Mouse (Mus musculus) heart, embryonic 10.5 days (tissue): ENCODE measurements around the gene Zfhx3. TPM values are rescaled to one million over a fixed set of nuclear protein-coding genes. Genes with fewer than 3 reads are reported as not detected.

Experiments used
- DNase-seq: peaks from one replicate; pipeline ENCODE4 v3.0.0-alpha.2; 2017; ENCODE audit warnings: low spot score
- H3K27ac ChIP-seq: fragments of 300-500 bp; sonication (generic); 2 replicates; pipeline ENCODE4 v1.5.1; 2016; ENCODE audit warnings: mild to moderate bottlenecking
- H3K27me3 ChIP-seq: fragments of 300-500 bp; sonication (generic); 2 replicates; pipeline ENCODE4 v1.6.1; 2016; ENCODE audit warnings: mild to moderate bottlenecking; ENCODE audit not compliant: poor library complexity, insufficient read depth, severe bottlenecking
- H3K36me3 ChIP-seq: fragments of 300-500 bp; sonication (generic); 2 replicates; pipeline ENCODE4 v1.6.1; 2016; ENCODE audit warnings: mild to moderate bottlenecking, moderate library complexity
- H3K4me1 ChIP-seq: fragments of 300-500 bp; sonication (generic); 2 replicates; pipeline ENCODE4 v1.6.1; 2016; ENCODE audit warnings: mild to moderate bottlenecking
- H3K4me3 ChIP-seq: fragments of 300-500 bp; sonication (generic); 2 replicates; pipeline ENCODE4 v1.5.1; 2016; ENCODE audit warnings: mild to moderate bottlenecking, moderate library complexity
- H3K9me3 ChIP-seq: fragments of 300-500 bp; sonication (generic); 2 replicates; pipeline ENCODE4 v1.6.1; 2016; ENCODE audit warnings: mild to moderate bottlenecking, moderate library complexity
- WGBS: fragments of 180-500 bp; shearing (Covaris S2); methylation state at CpG from one replicate; pipeline ENCODE4 v1.1.7; 2016; 5-methylcytosine and 5-hydroxymethylcytosine counted together
- polyA plus RNA-seq: library from polyadenylated mRNA; unstranded; fragments of >200 nt; fragmentation: Nextera tagmentation; extraction: Ambion mirVana; gene quantifications from 2 replicates; pipeline ENCODE4 v1.2.1, GENCODE M21; 2016

The Zfhx3 gene
- polyA plus RNA-seq, 1 experiment from 2014 or later = 9.7 TPM

GRCm38 (mm10) chr8:108989841-108990240 lies 1047.4 kb downstream of the Zfhx3 start:
- H3K9me3 ChIP-seq = no peaks in the 10 kb centered on the region
- H3K4me3 ChIP-seq = no peak overlapping the region
- no peaks in the 10 kb centered on the region for H3K36me3 ChIP-seq
- 0 out of 2 replicates have a peak, but pooled peaks cover 3% of the 10 kb centered on the region for H3K4me1 ChIP-seq
- no peaks in the 10 kb centered on the region for H3K27me3 ChIP-seq
- H3K27ac ChIP-seq = no peak overlapping the region
- DNase-seq = no peak
- 83% methylated on average over 5 of the region's 5 CpGs for WGBS

DNA sequence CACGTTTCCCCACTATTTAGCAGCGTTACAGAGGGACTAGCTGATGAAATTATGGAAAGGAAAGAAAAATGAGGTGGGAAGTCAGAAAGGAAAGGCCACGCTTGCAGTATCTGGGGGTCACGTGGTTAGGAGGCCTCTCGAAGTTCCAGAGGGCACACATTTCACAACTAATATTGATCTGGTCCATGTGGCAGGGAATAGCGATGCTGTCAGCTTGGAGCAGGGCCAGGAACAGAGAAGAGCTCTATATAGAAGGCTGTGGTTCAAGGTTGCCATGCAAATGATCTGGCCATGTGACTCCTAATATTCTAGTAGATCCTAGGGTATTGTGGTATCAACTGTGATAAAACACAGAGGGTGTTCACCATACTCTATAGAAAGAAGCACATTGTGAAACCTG lies 1048.1 kb downstream of the Zfhx3 start:
- Histone ChIP-seq H3K27ac (no peak overlapping the region), H3K4me3 (no peak overlapping the region), H3K4me1 (0 out of 2 replicates have a peak, but pooled peaks cover 3% of the 10 kb centered on the region), H3K9me3 (no peaks in the 10 kb centered on the region), H3K36me3 (no peaks in the 10 kb centered on the region), H3K27me3 (no peaks in the 10 kb centered on the region)
- no peak for DNase-seq
- WGBS = 77% methylated on average over 6 of the region's 6 CpGs

GRCm38 (mm10) chr8:108991395-108991794 lies 1049.0 kb downstream of the Zfhx3 start:
- H3K27me3 ChIP-seq = no peaks in the 10 kb centered on the region
- WGBS = 70% methylated on average over 5 of the region's 5 CpGs
- no peak for DNase-seq

GRCm38 (mm10) chr8:108993718-108994117 lies 1051.3 kb downstream of the Zfhx3 start:
- 72% methylated on average over 2 of the region's 2 CpGs for WGBS
- H3K27me3 ChIP-seq = no peaks in the 10 kb centered on the region
- no peaks in the 10 kb centered on the region for H3K9me3 ChIP-seq
- no peaks in the 10 kb centered on the region for H3K4me1 ChIP-seq
- no peak for DNase-seq
- no peak overlapping the region for H3K27ac ChIP-seq
- H3K4me3 ChIP-seq = no peak overlapping the region
- no peaks in the 10 kb centered on the region for H3K36me3 ChIP-seq

More at GRCm38 (mm10) chr8:108991395-108991794, 1049.0 kb downstream of the Zfhx3 start:
- Histone ChIP-seq H3K36me3 (no peaks in the 10 kb centered on the region), H3K4me1 (no peaks in the 10 kb centered on the region), H3K9me3 (no peaks in the 10 kb centered on the region), H3K27ac (no peak overlapping the region), H3K4me3 (no peak overlapping the region)

DNA sequence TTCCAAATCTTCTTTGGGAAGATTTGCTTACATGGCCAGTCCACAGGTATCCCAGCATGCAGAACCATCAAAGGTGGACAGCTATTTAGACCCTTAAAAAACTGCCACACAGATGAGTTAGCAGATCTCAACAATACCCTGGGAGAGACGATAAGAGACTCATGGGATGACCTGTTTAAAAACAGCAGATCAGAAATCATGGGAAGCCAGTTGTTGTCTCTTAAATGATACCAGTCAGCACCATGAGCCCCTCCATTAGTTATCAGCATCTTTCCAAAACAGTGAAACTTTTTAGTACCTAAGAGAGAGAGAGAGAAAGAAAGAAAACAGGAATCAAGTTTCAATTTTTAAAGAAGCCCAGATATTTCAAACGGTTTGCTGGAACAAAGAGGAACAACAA lies 1051.7 kb downstream of the Zfhx3 start:
- WGBS = 43% methylated on average over 2 of the region's 2 CpGs
- H3K27me3 ChIP-seq = no peaks in the 10 kb centered on the region
- no peak overlapping the region for H3K4me3 ChIP-seq
- H3K9me3 ChIP-seq = no peaks in the 10 kb centered on the region
- H3K27ac ChIP-seq = no peak overlapping the region
- H3K4me1 ChIP-seq = no peaks in the 10 kb centered on the region
- no peaks in the 10 kb centered on the region for H3K36me3 ChIP-seq
- DNase-seq = no peak

- no peak overlapping the region for H3K4me3 ChIP-seq
- H3K36me3 ChIP-seq = no peaks in the 10 kb centered on the region
- WGBS = 85% methylated on average over 5 of the region's 5 CpGs
- H3K27ac ChIP-seq = no peak overlapping the region
- H3K4me1 ChIP-seq = no peaks in the 10 kb centered on the region
- no peak for DNase-seq
- H3K9me3 ChIP-seq = no peaks in the 10 kb centered on the region
- H3K27me3 ChIP-seq = no peaks in the 10 kb centered on the region
Observed at GRCm38 (mm10) chr8:108994880-108995279, 1052.4 kb downstream of the Zfhx3 start.

DNA sequence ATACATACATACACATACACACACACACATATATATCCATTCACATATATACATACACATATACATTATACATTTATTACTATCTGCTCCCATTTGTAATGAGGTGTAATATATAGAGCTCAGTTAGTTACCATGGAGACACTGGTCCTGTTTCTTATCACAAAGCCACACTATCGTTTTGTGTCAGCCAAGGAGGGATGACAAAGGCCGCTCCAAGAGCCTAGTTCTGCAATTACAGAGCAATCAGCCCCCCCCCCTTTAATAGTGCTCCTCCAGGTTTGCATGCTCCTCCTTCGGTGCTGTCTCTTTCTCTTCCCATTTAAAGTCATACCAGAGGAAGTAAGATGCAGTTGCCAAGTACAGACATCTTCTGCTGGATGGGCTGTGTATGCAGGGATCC lies 1054.9 kb downstream of the Zfhx3 start:
- Histone ChIP-seq H3K4me1 (peaks cover 8% of the 10 kb centered on the region; the same call in 1 of the 2 replicates), H3K36me3 (no peaks in the 10 kb centered on the region), H3K9me3 (no peaks in the 10 kb centered on the region), H3K27me3 (no peaks in the 10 kb centered on the region), H3K27ac (no peak overlapping the region), H3K4me3 (no peak overlapping the region)
- no peak for DNase-seq
- WGBS = 57% methylated on average over 3 of the region's 3 CpGs

GRCm38 (mm10) chr8:108999297-109000249 lies 1057.1 kb downstream of the Zfhx3 start:
- Histone ChIP-seq H3K27me3 (no peaks in the 10 kb centered on the region), H3K4me1 (peaks cover 8% of the 10 kb centered on the region; the same call in 1 of the 2 replicates), H3K9me3 (no peaks in the 10 kb centered on the region), H3K36me3 (no peaks in the 10 kb centered on the region), H3K4me3 (no peak overlapping the region), H3K27ac (no peak overlapping the region)
- DNase-seq = no peak
- 87% methylated on average over 15 of the region's 15 CpGs for WGBS

GRCm38 (mm10) chr8:109001031-109001430 lies 1058.6 kb downstream of the Zfhx3 start:
- no peaks in the 10 kb centered on the region for H3K9me3 ChIP-seq
- no peak overlapping the region for H3K27ac ChIP-seq
- peaks cover 8% of the 10 kb centered on the region; the same call in 1 of the 2 replicates for H3K4me1 ChIP-seq
- H3K27me3 ChIP-seq = no peaks in the 10 kb centered on the region
- 74% methylated on average over 9 of the region's 9 CpGs for WGBS
- DNase-seq = no peak
- no peak overlapping the region for H3K4me3 ChIP-seq
- no peaks in the 10 kb centered on the region for H3K36me3 ChIP-seq

- 76% methylated on average over 5 of the region's 5 CpGs for WGBS
- Histone ChIP-seq H3K4me1 (peaks cover 10% of the 10 kb centered on the region), H3K4me3 (no peak overlapping the region), H3K9me3 (no peaks in the 10 kb centered on the region), H3K27me3 (no peaks in the 10 kb centered on the region), H3K27ac (no peak overlapping the region), H3K36me3 (no peaks in the 10 kb centered on the region)
- DNase-seq = no peak
Observed at GRCm38 (mm10) chr8:109001923-109002322, 1059.5 kb downstream of the Zfhx3 start.

DNA sequence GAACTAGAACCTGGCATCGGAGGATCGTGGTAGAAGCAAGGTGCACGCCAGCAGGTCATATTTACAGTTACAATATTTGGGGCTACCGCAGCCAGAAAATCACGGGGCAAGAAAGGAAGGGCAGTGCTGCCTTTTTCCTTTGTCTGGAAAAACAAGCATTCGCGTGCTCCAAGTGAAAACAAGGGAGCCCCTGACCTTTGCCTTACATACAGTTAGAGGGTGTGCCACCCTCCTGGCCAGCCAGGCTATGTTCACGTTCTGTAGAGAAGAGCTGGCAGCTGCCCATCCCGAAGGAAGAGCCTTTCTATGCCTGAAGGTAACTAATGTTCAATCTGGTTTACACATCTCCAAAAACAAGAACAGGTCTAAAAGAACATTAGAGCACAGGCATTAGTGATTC lies 1064.5 kb downstream of the Zfhx3 start:
- Histone ChIP-seq H3K4me1 (peaks cover 5% of the 10 kb centered on the region), H3K4me3 (no peak overlapping the region), H3K9me3 (no peaks in the 10 kb centered on the region), H3K27me3 (no peaks in the 10 kb centered on the region), H3K36me3 (no peaks in the 10 kb centered on the region), H3K27ac (peak overlapping the region; percentile 52; the same call in 1 of the 2 replicates)
- DNase-seq = no peak
- WGBS = 78% methylated on average over 9 of the region's 9 CpGs
